Mouse (Mus musculus) cerebellum, adult 2 months (tissue): ENCODE measurements at regions not wholly inside any gene's neighbourhood (a gene's known extent, or its start where the extent isn't known, plus 50 kb on each side); places are given as distances from the start of the nearest gene placed in this dataset.

Source experiments
- CTCF ChIP-seq: fragments of 200-500 bp; IDR thresholded peaks from 2 replicates; pipeline ENCODE4 v1.5.1; 2011; ENCODE audit warnings: low read depth, mild to moderate bottlenecking, control low read depth, low read length, moderate library complexity, borderline replicate concordance; ENCODE audit not compliant: insufficient read depth
- POLR2A ChIP-seq: fragments of 200-500 bp; IDR thresholded peaks from 2 replicates; pipeline ENCODE4 v1.6.1; 2011; ENCODE audit warnings: low read length, control low read depth, borderline replicate concordance; ENCODE audit not compliant: insufficient read depth

DNA sequence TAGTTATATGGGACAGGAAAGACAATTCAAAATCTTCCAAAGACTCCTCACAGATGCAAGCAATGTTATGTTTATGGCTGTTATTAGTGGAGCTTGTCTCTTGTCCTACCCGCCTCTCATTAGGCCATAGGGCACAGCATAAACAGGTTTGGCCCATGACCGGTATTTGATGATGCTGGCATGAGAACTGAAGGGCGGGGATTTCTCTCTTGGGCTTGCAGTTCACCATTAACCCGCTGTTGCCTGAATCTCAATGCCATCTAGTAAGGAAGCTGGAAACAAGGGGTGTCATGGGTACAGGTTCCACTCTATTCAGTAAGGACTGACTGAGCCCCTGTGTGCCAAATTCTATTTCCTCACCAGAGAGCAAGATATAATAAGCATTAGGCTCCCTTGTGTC, 78.6 kb downstream of the Gm33543 start:
- TF ChIP-seq POLR2A = no peak
- no peak for TF ChIP-seq CTCF
